Comparison of ENCODE assay signal across 8 mouse cellular contexts in the genomic region with DNA sequence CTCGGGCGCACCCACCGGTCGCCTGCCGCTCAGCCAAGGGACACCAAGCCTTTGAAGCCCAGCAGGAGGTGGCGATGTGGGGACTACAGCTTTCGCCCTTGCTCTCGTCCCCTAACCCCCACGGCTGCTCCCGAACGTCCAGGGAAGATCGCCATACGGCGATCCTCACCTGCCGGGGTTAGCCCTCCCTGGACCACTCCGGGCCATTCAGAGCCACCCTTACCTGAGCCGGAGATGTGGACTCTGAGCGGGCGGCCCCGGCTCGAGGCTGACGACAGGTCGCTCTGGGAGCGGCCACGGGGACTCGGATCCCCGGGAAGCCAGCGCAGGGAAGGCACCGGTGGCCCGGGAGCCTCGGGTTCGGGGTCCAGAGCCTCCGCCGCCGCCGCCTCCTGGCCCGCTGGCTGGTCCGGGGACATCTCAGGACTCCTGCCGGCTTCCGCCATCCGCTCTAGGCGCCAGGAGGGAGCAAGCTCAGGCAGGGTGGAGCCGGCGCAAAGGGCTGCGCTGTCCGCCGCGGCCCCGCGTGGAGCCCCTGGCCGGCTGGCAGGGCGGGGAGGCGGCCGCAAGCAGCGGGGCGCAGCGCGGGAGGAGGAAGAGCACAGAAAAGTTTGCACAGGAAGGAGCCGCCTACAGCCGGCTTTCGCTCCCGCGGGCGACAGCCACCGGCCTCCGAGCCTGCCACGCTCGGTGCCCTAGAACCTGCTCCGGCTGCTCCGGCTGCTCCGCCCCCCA. TPM values are rescaled to one million over a fixed set of nuclear protein-coding genes. Genes with fewer than 3 reads are reported as not detected.
DNase-seq lines count a peak whose midpoint lies in the region; ATAC-seq and TF ChIP-seq lines count a peak whose summit lies in the region.

A gene (minus strand): TSS at position 580 of the 735 bp plus-strand sequence.

- ATAC-seq in forebrain, embryonic 16.5 days: peak; percentile 79
- ATAC-seq in hindbrain, embryonic 11.5 days (ENCODE audit: low FRiP score): peak; percentile 84

- no peaks in the 10 kb centered on the region for H3K36me3 ChIP-seq in E14TG2a.4 (ENCODE audit: insufficient read depth, low read length)
- no peaks in the 10 kb centered on the region for H3K36me3 ChIP-seq in forebrain, embryonic 16.5 days (ENCODE audit: control insufficient read depth, insufficient read depth)
- no peaks in the 10 kb centered on the region for H3K36me3 ChIP-seq in hindbrain, embryonic 11.5 days (ENCODE audit: control insufficient read depth, insufficient read depth, low read length)
- H3K36me3 ChIP-seq in macrophage (ENCODE audit: inconsistent target): no peaks in the 10 kb centered on the region

- TF ChIP-seq CTCF in E14TG2a.4 (conservative IDR thresholded peaks at IDR 0.05; ENCODE audit: low read length): no peak

- peaks cover 56% of the 10 kb centered on the region for H3K27me3 ChIP-seq in E14TG2a.4 (ENCODE audit: insufficient read depth, low read length)
- H3K27me3 ChIP-seq in forebrain, embryonic 16.5 days (replicated peaks; ENCODE audit: control insufficient read depth, insufficient read depth, low read length): peaks cover 3% of the 10 kb centered on the region
- peaks cover 19% of the 10 kb centered on the region for H3K27me3 ChIP-seq in hindbrain, embryonic 11.5 days (ENCODE audit: control insufficient read depth, insufficient read depth, low read length)

- WGBS in forebrain, embryonic 16.5 days: under 1% methylated on average over 71 of the region's 71 CpGs
- under 1% methylated on average over 64 of the region's 71 CpGs for WGBS in hindbrain, embryonic 11.5 days
- under 1% methylated on average over 64 of the region's 71 CpGs for WGBS in macrophage (ENCODE audit: missing documents)

- no peaks in the 10 kb centered on the region; the same call in 1 of the 2 replicates for H3K79me2 ChIP-seq in macrophage (ENCODE audit: inconsistent target)

- H3K9ac ChIP-seq in forebrain, embryonic 16.5 days (replicated peaks; ENCODE audit: low read depth, low read length): peak within 1 kb of the TSS; percentile 73
- H3K9ac ChIP-seq in hindbrain, embryonic 11.5 days (ENCODE audit: low read depth, low read length): peak within 1 kb of the TSS; percentile 78

- no peaks in the 10 kb centered on the region for H3K9me3 ChIP-seq in E14TG2a.4 (ENCODE audit: low read length)
- H3K9me3 ChIP-seq in forebrain, embryonic 16.5 days (ENCODE audit: control insufficient read depth, low read length): no peaks in the 10 kb centered on the region
- H3K9me3 ChIP-seq in hindbrain, embryonic 11.5 days (ENCODE audit: control insufficient read depth, low read length): no peaks in the 10 kb centered on the region

- intact Hi-C loops in left cerebral cortex, postnatal 10 days (cut with DNase I): no loop called here

- H3K4me3 ChIP-seq in E14TG2a.4 (replicated peaks; ENCODE audit: low read length) (peak within 1 kb of the TSS; percentile 86), macrophage (ENCODE audit: inconsistent target) (peak within 1 kb of the TSS; percentile 41)
- H3K4me3 ChIP-seq in forebrain, embryonic 16.5 days (replicated peaks; ENCODE audit: low read length): peak within 1 kb of the TSS; percentile 67
- peak within 1 kb of the TSS; percentile 66 for H3K4me3 ChIP-seq in hindbrain, embryonic 11.5 days (ENCODE audit: low read depth, low read length)

- no peak within 1 kb of the TSS for H3K27ac ChIP-seq in forebrain, embryonic 16.5 days (ENCODE audit: low read length)
- no peak within 1 kb of the TSS for H3K27ac ChIP-seq in hindbrain, embryonic 11.5 days (ENCODE audit: low read depth, low read length)
- H3K27ac ChIP-seq in macrophage: no peak within 1 kb of the TSS

- peak within 1 kb of the TSS; percentile 100 for H3K4me2 ChIP-seq in forebrain, embryonic 16.5 days (ENCODE audit: low read length)
- peak within 1 kb of the TSS; percentile 99 for H3K4me2 ChIP-seq in hindbrain, embryonic 11.5 days (replicated peaks; ENCODE audit: low read depth, low read length)

- peaks cover 23% of the 10 kb centered on the region for H3K4me1 ChIP-seq in E14TG2a.4 (replicated peaks; ENCODE audit: low read depth, low read length)
- peaks cover 12% of the 10 kb centered on the region for H3K4me1 ChIP-seq in forebrain, embryonic 16.5 days (replicated peaks; ENCODE audit: control insufficient read depth, insufficient read depth, low read length)
- no peaks in the 10 kb centered on the region for H3K4me1 ChIP-seq in hindbrain, embryonic 11.5 days (replicated peaks; ENCODE audit: control insufficient read depth, insufficient read depth, low read length)

- DNase-seq in brain, adult 2 months (ENCODE audit: low read depth, low spot score): peak; percentile 21
- DNase-seq in hindbrain, embryonic 11.5 days (ENCODE audit: low spot score): peak; percentile 68
- peak in 1 of 2 experiments; percentile 62 for DNase-seq in left cerebral cortex, postnatal 10 days (ENCODE audit: extremely low spot score in 1 of 2, low spot score in 2 of 2)
- peak; percentile 9 for DNase-seq in retina, postnatal 7 days (ENCODE audit: low read depth, low spot score)
- peak; percentile 44 to 48 for DNase-seq in urinary bladder, postnatal 36 days (ENCODE audit: low spot score in 2 of 2)

RNA-seq across cellular contexts. Expression of the gene that starts here (rescaled TPM):
- 8.1 and 9.4 TPM in 2 replicates for polyA plus RNA-seq in forebrain, embryonic 16.5 days (2015; fragmentation: Nextera tagmentation; extraction: Ambion mirVana)
- 13.1 and 17.5 TPM in 2 replicates for polyA plus RNA-seq in hindbrain, embryonic 11.5 days (2014; fragmentation: Nextera tagmentation; extraction: Ambion mirVana)
- total RNA-seq in left cerebral cortex, postnatal 10 days (2021): 10 to 100 TPM; 14.8 to 17.2 TPM
- total RNA-seq in macrophage (2018; cell fraction: chromatin; rRNA removed): 10 to 100 TPM; 24.0 to 70.9 (median 47.8) TPM
- total RNA-seq in macrophage (2018; cell fraction: cytosol; rRNA removed): 10 to 100 TPM; 19.2 to 37.5 (median 25.3) TPM
- 10 to 100 TPM; 19.5 to 55.5 (median 31.3) TPM for total RNA-seq in macrophage (2018; cell fraction: nucleus; rRNA removed)
- 13.3 to 28.1 TPM (median 14.3 TPM) in 3 replicates for polyA plus RNA-seq in macrophage (2018)
